Mouse (Mus musculus) liver, embryonic 15.5 days (tissue): ENCODE data around the gene Cysrt1. TPM values are rescaled to one million over a fixed set of nuclear protein-coding genes. Genes with fewer than 3 reads are reported as not detected.
"Not testable (repeated sequence)": the region's sequence is repeated elsewhere in the genome, so short reads cannot be mapped to it uniquely, and the experiment has no call there.

Experiments used
- ATAC-seq: fragments of 200-750 bp; cut with Nextera tagmentation; 2 replicates; pipeline ENCODE4 v1.8.0; 2017; ENCODE audit warnings: moderate number of reproducible peaks, mild to moderate bottlenecking, moderate library complexity; ENCODE audit not compliant: insufficient read depth
- H3K27ac ChIP-seq: fragments of 300-500 bp; sonication (generic); replicated peaks from 2 replicates; pipeline ENCODE4 v1.5.1; 2015; ENCODE audit warnings: mild to moderate bottlenecking, inconsistent platforms
- H3K27me3 ChIP-seq: fragments of 300-500 bp; sonication (generic); 2 replicates; pipeline ENCODE4 v1.6.1; 2015; ENCODE audit warnings: mild to moderate bottlenecking, inconsistent platforms
- H3K36me3 ChIP-seq: fragments of 300-500 bp; sonication (generic); replicated peaks from 2 replicates; pipeline ENCODE4 v1.6.1; 2015; ENCODE audit warnings: moderate library complexity, mild to moderate bottlenecking, inconsistent platforms
- H3K4me1 ChIP-seq: fragments of 300-500 bp; sonication (generic); replicated peaks from 2 replicates; pipeline ENCODE4 v1.6.1; 2015; ENCODE audit warnings: inconsistent platforms
- H3K4me2 ChIP-seq: fragments of 300-500 bp; sonication (generic); 2 replicates; pipeline ENCODE4 v1.6.1; 2015; ENCODE audit warnings: moderate library complexity, mild to moderate bottlenecking, inconsistent platforms
- H3K4me3 ChIP-seq: fragments of 300-500 bp; sonication (generic); replicated peaks from 2 replicates; pipeline ENCODE4 v1.5.1; 2015; ENCODE audit warnings: mild to moderate bottlenecking, inconsistent platforms
- H3K9ac ChIP-seq: fragments of 300-500 bp; sonication (generic); 2 replicates; pipeline ENCODE4 v1.6.1; 2015; ENCODE audit warnings: moderate library complexity, mild to moderate bottlenecking, inconsistent platforms
- H3K9me3 ChIP-seq: fragments of 300-500 bp; sonication (generic); replicated peaks from 2 replicates; pipeline ENCODE4 v1.6.1; 2016; ENCODE audit warnings: inconsistent platforms
- whole genome bisulfite sequencing: fragments of 180-500 bp; shearing (Covaris S2); methylation state at CpG from one replicate; pipeline ENCODE4 v1.1.7; 2015; ENCODE audit warnings: mixed read lengths; ENCODE audit not compliant: insufficient replicate concordance; 5-methylcytosine and 5-hydroxymethylcytosine counted together
- polyA plus RNA-seq: library from polyadenylated mRNA; unstranded; fragments of >200 nt; fragmentation: Nextera tagmentation; extraction: Ambion mirVana; gene quantifications from 2 replicates; pipeline ENCODE4 v1.2.1, GENCODE M21; 2015

Cysrt1 gene
- polyA plus RNA-seq, 1 experiment from 2014 or later = not detected

- no peak overlapping the region for H3K27ac ChIP-seq
- peaks cover 70% of the 10 kb centered on the region for H3K4me1 ChIP-seq
- H3K27me3 ChIP-seq = 0 out of 2 replicates have a peak, but pooled peaks cover 3% of the 10 kb centered on the region
- peaks cover 18% of the 10 kb centered on the region for H3K36me3 ChIP-seq
- no peak for ATAC-seq
- no peak overlapping the region for H3K9ac ChIP-seq
- WGBS = 62% methylated on average over 5 of the region's 5 CpGs
- H3K4me3 ChIP-seq = peak overlapping the region; percentile 87
- H3K9me3 ChIP-seq = no peaks in the 10 kb centered on the region
- H3K4me2 ChIP-seq = peak overlapping the region; percentile 100
Observed at GRCm38 (mm10) chr2:25264286-25264660, 22.0 kb upstream of the Cysrt1 start.

- peaks cover 70% of the 10 kb centered on the region for H3K4me1 ChIP-seq
- peak overlapping the region; percentile 70 for H3K9ac ChIP-seq
- WGBS = 29% methylated on average over 12 of the region's 12 CpGs
- peaks cover 12% of the 10 kb centered on the region for H3K36me3 ChIP-seq
- H3K9me3 ChIP-seq = no peaks in the 10 kb centered on the region
- H3K27me3 ChIP-seq = 0 out of 2 replicates have a peak, but pooled peaks cover 3% of the 10 kb centered on the region
- peak overlapping the region; percentile 100 for H3K4me2 ChIP-seq
- peak overlapping the region; percentile 87 for H3K4me3 ChIP-seq
- H3K27ac ChIP-seq = no peak overlapping the region
- ATAC-seq = no peak
Observed at GRCm38 (mm10) chr2:25263623-25264285, 21.5 kb upstream of the Cysrt1 start.

GRCm38 (mm10) chr2:25262795-25263622, 20.8 kb upstream of the Cysrt1 start:
- peak overlapping the region; percentile 78 for H3K27ac ChIP-seq
- H3K9ac ChIP-seq = peak overlapping the region; percentile 70
- peaks cover 65% of the 10 kb centered on the region for H3K4me1 ChIP-seq
- WGBS = under 1% methylated on average over 82 of the region's 82 CpGs
- H3K4me2 ChIP-seq = peak overlapping the region; percentile 100
- no peaks in the 10 kb centered on the region for H3K9me3 ChIP-seq
- H3K27me3 ChIP-seq = 0 out of 2 replicates have a peak, but pooled peaks cover 3% of the 10 kb centered on the region
- H3K4me3 ChIP-seq = peak overlapping the region; percentile 87
- ATAC-seq = peak; percentile 29
- H3K36me3 ChIP-seq = 0 out of 2 replicates have a peak, but pooled peaks cover 5% of the 10 kb centered on the region

GRCm38 (mm10) chr2:25262291-25262767, 20.1 kb upstream of the Cysrt1 start, which contains the start of gene Tprn:
Tprn (plus strand) TSS chr2:25262618.
- ATAC-seq = peak; percentile 98
- peaks cover 58% of the 10 kb centered on the region for H3K4me1 ChIP-seq
- WGBS = under 1% methylated on average over 39 of the region's 39 CpGs

GRCm38 (mm10) chr2:25261870-25262269, 19.6 kb upstream of the Cysrt1 start:
- peak overlapping the region; percentile 100 for H3K4me2 ChIP-seq
- WGBS = 38% methylated on average over 12 of the region's 12 CpGs
- H3K4me1 ChIP-seq = peaks cover 57% of the 10 kb centered on the region
- peak; percentile 2 for ATAC-seq
- H3K9me3 ChIP-seq = no peaks in the 10 kb centered on the region
- 0 out of 2 replicates have a peak, but pooled peaks cover 3% of the 10 kb centered on the region for H3K27me3 ChIP-seq
- H3K9ac ChIP-seq = peak overlapping the region; percentile 28
- H3K4me3 ChIP-seq = peak overlapping the region; percentile 87
- H3K36me3 ChIP-seq = no peaks in the 10 kb centered on the region
- peak overlapping the region; percentile 21 for H3K27ac ChIP-seq

More at GRCm38 (mm10) chr2:25262291-25262767, 20.1 kb upstream of the Cysrt1 start, which contains the start of gene Tprn:
- H3K36me3 ChIP-seq = no peaks in the 10 kb centered on the region
- H3K4me2 ChIP-seq = peak within 1 kb of the TSS; percentile 100
- no peaks in the 10 kb centered on the region for H3K9me3 ChIP-seq
- H3K27ac ChIP-seq = peak within 1 kb of the TSS; percentile 78
- H3K27me3 ChIP-seq = 0 out of 2 replicates have a peak, but pooled peaks cover 3% of the 10 kb centered on the region
- H3K4me3 ChIP-seq = peak within 1 kb of the TSS; percentile 87
- peak within 1 kb of the TSS; percentile 70 for H3K9ac ChIP-seq

- no peak overlapping the region for H3K4me2 ChIP-seq
- H3K4me3 ChIP-seq = no peak overlapping the region
- H3K36me3 ChIP-seq = no peaks in the 10 kb centered on the region
- peaks cover 49% of the 10 kb centered on the region for H3K4me1 ChIP-seq
- H3K9ac ChIP-seq = no peak overlapping the region
- 0 out of 2 replicates have a peak, but pooled peaks cover 2% of the 10 kb centered on the region for H3K27me3 ChIP-seq
- no peaks in the 10 kb centered on the region for H3K9me3 ChIP-seq
- H3K27ac ChIP-seq = no peak overlapping the region
- no peak for ATAC-seq
- WGBS = 33% methylated on average over 2 of the region's 2 CpGs
Observed at GRCm38 (mm10) chr2:25258887-25259286, 16.6 kb upstream of the Cysrt1 start.

- peaks cover 35% of the 10 kb centered on the region for H3K4me1 ChIP-seq
- not testable (repeated sequence) for H3K4me3 ChIP-seq, H3K9me3 ChIP-seq, ATAC-seq, H3K9ac ChIP-seq, H3K27me3 ChIP-seq, H3K4me2 ChIP-seq, H3K27ac ChIP-seq
- 70% methylated on average over 5 of the region's 5 CpGs for WGBS
- H3K36me3 ChIP-seq = peaks cover 12% of the 10 kb centered on the region; the same call in 1 of the 2 replicates
Observed at GRCm38 (mm10) chr2:25257250-25257649, 15.0 kb upstream of the Cysrt1 start.

- Histone ChIP-seq H3K9ac (peak overlapping the region; percentile 84), H3K27ac (peak overlapping the region; percentile 83; the same call in 1 of the 2 replicates), H3K4me1 (peaks cover 29% of the 10 kb centered on the region), H3K36me3 (peaks cover 17% of the 10 kb centered on the region), H3K4me3 (peak overlapping the region; percentile 90), H3K4me2 (peak overlapping the region; percentile 93)
- not testable (repeated sequence) for ATAC-seq, H3K27me3 ChIP-seq, H3K9me3 ChIP-seq
- 32% methylated on average over 12 of the region's 12 CpGs for WGBS
Observed at GRCm38 (mm10) chr2:25256443-25257109, 14.3 kb upstream of the Cysrt1 start.

GRCm38 (mm10) chr2:25255284-25255779, 13.1 kb upstream of the Cysrt1 start, which contains the start of gene Tmem203:
Tmem203 (plus strand) TSS chr2:25255439.
- peak; percentile 82 for ATAC-seq
- H3K27me3 ChIP-seq = no peaks in the 10 kb centered on the region
- peaks cover 29% of the 10 kb centered on the region for H3K36me3 ChIP-seq
- peaks cover 25% of the 10 kb centered on the region for H3K4me1 ChIP-seq
- peak within 1 kb of the TSS; percentile 84 for H3K9ac ChIP-seq
- peak within 1 kb of the TSS; percentile 90 for H3K4me3 ChIP-seq
- H3K4me2 ChIP-seq = peak within 1 kb of the TSS; percentile 93
- peak within 1 kb of the TSS; percentile 83 for H3K27ac ChIP-seq
- H3K9me3 ChIP-seq = no peaks in the 10 kb centered on the region
- 0% methylated on average over 39 of the region's 39 CpGs for WGBS

- H3K36me3 ChIP-seq = peaks cover 54% of the 10 kb centered on the region
- H3K27me3 ChIP-seq = no peaks in the 10 kb centered on the region
- no peak overlapping the region for H3K4me2 ChIP-seq
- H3K4me3 ChIP-seq = no peak overlapping the region
- peaks cover 25% of the 10 kb centered on the region for H3K4me1 ChIP-seq
- no peak overlapping the region for H3K27ac ChIP-seq
- WGBS = 74% methylated on average over 1 of the region's 1 CpGs
- no peak overlapping the region for H3K9ac ChIP-seq
- H3K9me3 ChIP-seq = no peaks in the 10 kb centered on the region
- ATAC-seq = no peak
Observed at GRCm38 (mm10) chr2:25252331-25252730, 10.1 kb upstream of the Cysrt1 start.
